Mouse (Mus musculus): Measurements from ENCODE around the gene Alpk3.

DNA sequence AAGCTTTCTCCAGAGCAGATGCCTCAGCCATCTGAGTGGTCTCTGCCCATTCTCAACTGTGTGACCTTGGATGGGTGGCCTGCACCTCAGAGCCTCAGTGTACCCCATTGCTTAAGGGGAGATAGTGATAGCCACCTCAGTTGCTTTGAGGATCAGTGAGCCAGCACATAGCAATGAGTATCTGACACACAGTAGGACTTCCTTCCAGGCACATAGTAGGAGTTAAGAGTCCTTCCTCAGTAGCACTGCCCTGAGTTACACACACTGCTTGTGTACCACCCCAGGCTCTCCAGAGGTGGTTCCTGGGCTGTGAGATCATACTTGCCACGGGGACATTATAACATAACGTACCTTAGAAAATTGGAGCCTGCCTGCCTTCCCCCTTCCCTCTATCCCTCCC is 76.5 kb downstream of the Alpk3 start:
- no peak for TF ChIP-seq CTCF (IDR thresholded peaks at IDR 0.05; ENCODE audit: control insufficient read depth, insufficient read depth, insufficient replicate concordance, low read depth, low read length)
- TF ChIP-seq POLR2A (IDR thresholded peaks at IDR 0.05; ENCODE audit: control insufficient read depth, low read depth, low read length), result no peak
